In the genomic region with DNA sequence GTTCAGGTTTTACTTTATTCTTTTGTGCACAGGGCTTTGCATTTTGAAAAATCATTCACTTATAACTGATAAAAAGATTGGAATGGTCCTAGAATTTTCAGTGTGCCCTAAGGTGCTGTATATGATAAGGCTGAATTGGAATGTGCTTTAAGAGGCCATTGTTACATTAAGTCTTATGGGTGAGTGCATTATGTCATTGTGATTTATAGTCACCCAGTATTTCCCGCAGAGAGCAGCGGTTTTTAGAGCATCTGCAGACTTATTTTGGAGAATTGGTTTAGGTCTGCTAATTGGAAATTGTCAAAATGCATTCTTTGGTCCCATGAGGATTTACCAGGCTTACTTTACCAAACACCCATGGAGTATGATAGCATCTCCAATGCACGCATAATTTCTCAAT, we compare ENCODE assay signal across 27 mouse cellular contexts.
DNase-seq lines count a peak whose midpoint lies in the region; ATAC-seq lines count a peak whose summit lies in the region.
"Had no signal": no experiment of that assay in that cellular context is flagged by ENCODE, and none has a peak within 500 bp of the region (broad histone marks: within the 10 kb centered on the region; RNA-seq: fewer than 3 reads in every experiment).

No protein-coding gene starts in this region.

- WGBS in hindbrain, embryonic 13.5 days, result 57% methylated on average over 3 of the region's 3 CpGs
- WGBS in hindbrain, embryonic 16.5 days, result 64% methylated on average over 3 of the region's 3 CpGs

- no peak overlapping the region for H3K27ac ChIP-seq in hindbrain, embryonic 13.5 days
- H3K27ac ChIP-seq in hindbrain, embryonic 16.5 days (ENCODE audit: low read depth, low read length), result no peak overlapping the region
- H3K27ac ChIP-seq: embryonic facial prominence, embryonic 13.5 days; embryonic facial prominence, embryonic 15.5 days; forebrain, embryonic 10.5 days; forebrain, embryonic 12.5 days had no signal

- no peaks in the 10 kb centered on the region for H3K9me3 ChIP-seq in hindbrain, embryonic 13.5 days
- no peaks in the 10 kb centered on the region for H3K9me3 ChIP-seq in hindbrain, embryonic 16.5 days (ENCODE audit: control insufficient read depth, low read length)
- H3K9me3 ChIP-seq: embryonic facial prominence, embryonic 13.5 days; embryonic facial prominence, embryonic 15.5 days; forebrain, embryonic 10.5 days; forebrain, embryonic 12.5 days had no signal

- no peak overlapping the region for H3K4me3 ChIP-seq in hindbrain, embryonic 13.5 days
- no peak overlapping the region for H3K4me3 ChIP-seq in hindbrain, embryonic 16.5 days (ENCODE audit: low read length)
- H3K4me3 ChIP-seq: embryonic facial prominence, embryonic 13.5 days; embryonic facial prominence, embryonic 15.5 days; erythroblast, embryonic 14.5 days; forebrain, embryonic 10.5 days; forebrain, embryonic 12.5 days had no signal

- 0 out of 2 replicates have a peak, but pooled peaks have one; percentile 59 for ATAC-seq in hindbrain, embryonic 13.5 days (ENCODE audit: low FRiP score)
- ATAC-seq in hindbrain, embryonic 16.5 days, result no peak
- ATAC-seq: activated CD4-positive, CD25-positive, alpha-beta regulatory T cell, adult 4 months; CD4-positive, CD25-positive, alpha-beta regulatory T cell, adult 4 months; forebrain, embryonic 14.5 days; forebrain, embryonic 16.5 days; Patski had no signal

- H3K36me3 ChIP-seq in hindbrain, embryonic 13.5 days, result no peaks in the 10 kb centered on the region
- H3K36me3 ChIP-seq in hindbrain, embryonic 16.5 days (ENCODE audit: control insufficient read depth, insufficient read depth, low read length), result no peaks in the 10 kb centered on the region
- H3K36me3 ChIP-seq: embryonic facial prominence, embryonic 13.5 days; embryonic facial prominence, embryonic 15.5 days; forebrain, embryonic 10.5 days; forebrain, embryonic 12.5 days; G1E had no signal

- no peaks in the 10 kb centered on the region for H3K27me3 ChIP-seq in hindbrain, embryonic 13.5 days
- no peaks in the 10 kb centered on the region for H3K27me3 ChIP-seq in hindbrain, embryonic 16.5 days (replicated peaks; ENCODE audit: control insufficient read depth, insufficient read depth, low read length)
- H3K27me3 ChIP-seq: CH12.LX; embryonic facial prominence, embryonic 13.5 days; embryonic facial prominence, embryonic 15.5 days; forebrain, embryonic 12.5 days; Patski had no signal

- peak; percentile 9 for DNase-seq in mesoderm, embryonic 11.5 days (ENCODE audit: low read depth, low spot score)
- peak; percentile 68 for DNase-seq in retina, postnatal 1 day
- DNase-seq in frontal cortex, postnatal 25 days (ENCODE audit: low spot score in 2 of 2), result no peak
- DNase-seq: adrenal gland, postnatal 10 days; adrenal gland, postnatal 25 days; B cell, adult 2 months; cerebellum, adult 11 months; cerebellum, adult 18-20 months; cerebellum, adult 8-10 months; cerebellum, adult 9-11 months; cerebellum, postnatal 14 days; cerebellum, postnatal 36 days; embryo, embryonic 11 days had no signal

- no peak overlapping the region for H3K4me2 ChIP-seq in hindbrain, embryonic 13.5 days
- H3K4me2 ChIP-seq in hindbrain, embryonic 16.5 days (ENCODE audit: low read length), result no peak overlapping the region
- H3K4me2 ChIP-seq: embryonic facial prominence, embryonic 13.5 days; embryonic facial prominence, embryonic 15.5 days; forebrain, embryonic 12.5 days had no signal

- H3K4me1 ChIP-seq in hindbrain, embryonic 13.5 days (replicated peaks), result no peaks in the 10 kb centered on the region
- H3K4me1 ChIP-seq in hindbrain, embryonic 16.5 days (ENCODE audit: control insufficient read depth, insufficient read depth, low read depth, low read length), result no peaks in the 10 kb centered on the region
- H3K4me1 ChIP-seq: embryonic facial prominence, embryonic 13.5 days; embryonic facial prominence, embryonic 15.5 days; forebrain, embryonic 10.5 days; forebrain, embryonic 12.5 days had no signal

- no peak overlapping the region for H3K9ac ChIP-seq in hindbrain, embryonic 13.5 days
- no peak overlapping the region for H3K9ac ChIP-seq in hindbrain, embryonic 16.5 days (ENCODE audit: low read depth, low read length)
- H3K9ac ChIP-seq: embryonic facial prominence, embryonic 13.5 days; embryonic facial prominence, embryonic 15.5 days; forebrain, embryonic 12.5 days had no signal

Comparison
In these comparisons a context has a peak if more than half of its experiments do, and no peak if none do; other contexts are left out.
1. DNase-seq: peak in mesoderm, embryonic 11.5 days (single experiment) and retina, postnatal 1 day (single experiment); none in frontal cortex, postnatal 25 days (0 of 2).